Mouse (Mus musculus): ENCODE results near the gene Clec2i. TPM values are rescaled to one million over a fixed set of nuclear protein-coding genes. Genes with fewer than 3 reads are reported as not detected.
"Not testable (repeated sequence)": the region's sequence is repeated elsewhere in the genome, so short reads cannot be mapped to it uniquely, and the experiment has no call there.

Clec2i gene
- polyA plus RNA-seq, 1 experiment from 2014 or later = 0.15 TPM

- 0 out of 2 replicates have a peak, but pooled peaks cover 2% of the 10 kb centered on the region for H3K27me3 ChIP-seq
- 88% methylated on average over 2 of the region's 2 CpGs for WGBS
- H3K9ac ChIP-seq = no peak overlapping the region
- H3K4me1 ChIP-seq = 0 out of 2 replicates have a peak, but pooled peaks cover 4% of the 10 kb centered on the region
- H3K27ac ChIP-seq = no peak overlapping the region
- H3K4me3 ChIP-seq = no peak overlapping the region
- H3K9me3 ChIP-seq = no peaks in the 10 kb centered on the region
- H3K36me3 ChIP-seq = no peaks in the 10 kb centered on the region
- no peak overlapping the region for H3K4me2 ChIP-seq (replicated peaks)
- ATAC-seq (ENCODE audit: low FRiP score, low read depth) = no peak
Observed at GRCm38 (mm10) chr6:128857976-128858375, 29.4 kb upstream of the Clec2i start.

GRCm38 (mm10) chr6:128868861-128869260 is 18.5 kb upstream of the Clec2i start:
- Histone ChIP-seq H3K36me3 (no peaks in the 10 kb centered on the region), H3K4me1 (no peaks in the 10 kb centered on the region), H3K4me2 (replicated peaks) (no peak overlapping the region), H3K9ac (no peak overlapping the region), H3K4me3 (no peak overlapping the region), H3K27me3 (no peaks in the 10 kb centered on the region), H3K9me3 (no peaks in the 10 kb centered on the region), H3K27ac (no peak overlapping the region)
- ATAC-seq (ENCODE audit: low FRiP score, low read depth) = no peak
- WGBS = 11% methylated on average over 3 of the region's 3 CpGs

- ATAC-seq (ENCODE audit: low FRiP score, low read depth) = no peak
- no peaks in the 10 kb centered on the region for H3K4me1 ChIP-seq
- H3K4me3 ChIP-seq = no peak overlapping the region
- H3K4me2 ChIP-seq (replicated peaks) = no peak overlapping the region
- WGBS = 89% methylated on average over 1 of the region's 1 CpGs
- no peaks in the 10 kb centered on the region for H3K36me3 ChIP-seq
- H3K9me3 ChIP-seq = peaks cover 4% of the 10 kb centered on the region; the same call in 1 of the 2 replicates
- H3K27me3 ChIP-seq = no peaks in the 10 kb centered on the region
- no peak overlapping the region for H3K9ac ChIP-seq
- no peak overlapping the region for H3K27ac ChIP-seq
Observed at GRCm38 (mm10) chr6:128871910-128872610, 15.3 kb upstream of the Clec2i start.

DNA sequence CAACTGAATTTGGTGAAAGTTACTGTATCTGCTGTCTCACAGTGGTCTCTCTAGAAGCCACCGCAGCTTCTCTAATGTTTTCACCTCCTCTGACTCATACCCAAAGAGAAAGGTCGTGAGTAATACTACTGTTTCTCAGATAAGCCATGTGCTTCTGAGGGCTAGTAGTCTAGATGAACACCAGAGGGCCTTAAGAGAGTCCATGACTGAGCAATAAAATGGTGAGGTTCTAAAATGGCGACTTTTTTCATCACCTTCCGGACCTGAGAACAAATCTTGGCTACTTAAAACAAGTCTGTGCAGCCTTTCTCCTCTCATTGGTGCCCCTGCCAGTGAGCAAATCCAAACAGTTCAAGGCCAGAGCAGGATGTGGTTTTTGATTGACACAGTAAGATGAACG is 1.4 kb downstream of the Clec2i start:
- 79% methylated on average over 5 of the region's 5 CpGs for WGBS
- no peak for ATAC-seq (ENCODE audit: low FRiP score, low read depth)
- Histone ChIP-seq H3K36me3 (no peaks in the 10 kb centered on the region), H3K9me3 (no peaks in the 10 kb centered on the region), H3K27ac (no peak overlapping the region), H3K4me2 (replicated peaks) (no peak overlapping the region), H3K9ac (no peak overlapping the region), H3K4me1 (no peaks in the 10 kb centered on the region), H3K27me3 (no peaks in the 10 kb centered on the region), H3K4me3 (no peak overlapping the region)

- Histone ChIP-seq H3K4me2 (replicated peaks) (no peak within 1 kb of the TSS), H3K9ac (no peak within 1 kb of the TSS), H3K4me1 (no peaks in the 10 kb centered on the region), H3K9me3 (no peaks in the 10 kb centered on the region), H3K36me3 (no peaks in the 10 kb centered on the region), H3K27me3 (no peaks in the 10 kb centered on the region), H3K27ac (no peak within 1 kb of the TSS), H3K4me3 (no peak within 1 kb of the TSS)
- WGBS = 68% methylated on average over 2 of the region's 2 CpGs
- ATAC-seq (ENCODE audit: low FRiP score, low read depth) = no peak
Observed at GRCm38 (mm10) chr6:128890948-128891355, 3.6 kb downstream of the Clec2i start, which contains the start of gene BC035044. BC035044 (minus strand) TSS chr6:128891126.

DNA sequence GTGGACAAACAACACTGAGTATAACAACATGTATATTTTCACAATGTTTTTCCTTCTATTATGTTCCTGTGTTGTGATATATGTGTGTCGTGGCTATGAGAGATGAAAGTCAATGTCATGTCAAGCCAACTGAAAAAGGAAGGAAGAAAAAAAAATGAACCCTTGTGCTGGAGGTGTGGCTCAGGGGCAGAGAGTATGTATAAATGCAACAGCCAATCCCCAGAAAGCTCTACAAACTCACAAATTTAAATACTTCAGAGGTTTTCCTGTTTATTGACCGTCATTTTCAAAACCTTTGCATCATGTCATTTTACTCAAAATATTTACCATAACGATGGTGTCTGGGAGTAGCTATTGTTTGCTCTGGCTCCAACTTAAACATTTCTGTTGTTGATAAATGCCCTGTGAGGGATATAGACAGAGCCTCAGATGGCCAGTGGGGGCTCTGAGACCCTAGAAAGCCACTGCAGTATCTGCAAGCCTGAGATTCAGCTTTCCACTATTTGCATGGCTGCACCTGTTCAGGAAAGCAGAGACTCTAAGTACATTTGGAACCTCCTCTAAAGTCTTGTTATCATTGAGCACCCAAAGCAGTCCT is 8.1 kb downstream of the Clec2i start:
- H3K36me3 ChIP-seq = no peaks in the 10 kb centered on the region
- no peak overlapping the region for H3K4me3 ChIP-seq
- no peak for ATAC-seq (ENCODE audit: low FRiP score, low read depth)
- H3K27ac ChIP-seq = no peak overlapping the region
- H3K27me3 ChIP-seq = no peaks in the 10 kb centered on the region
- H3K4me1 ChIP-seq = no peaks in the 10 kb centered on the region
- no peaks in the 10 kb centered on the region for H3K9me3 ChIP-seq
- no peak overlapping the region for H3K9ac ChIP-seq
- 89% methylated on average over 3 of the region's 3 CpGs for WGBS
- no peak overlapping the region for H3K4me2 ChIP-seq (replicated peaks)

GRCm38 (mm10) chr6:128900044-128900443 is 12.7 kb downstream of the Clec2i start:
- H3K9me3 ChIP-seq = no peaks in the 10 kb centered on the region
- 74% methylated on average over 2 of the region's 2 CpGs for WGBS
- H3K4me3 ChIP-seq = no peak overlapping the region
- H3K27me3 ChIP-seq = no peaks in the 10 kb centered on the region
- no peak overlapping the region for H3K9ac ChIP-seq
- no peak overlapping the region for H3K4me2 ChIP-seq (replicated peaks)
- H3K36me3 ChIP-seq = no peaks in the 10 kb centered on the region
- no peak for ATAC-seq (ENCODE audit: low FRiP score, low read depth)
- no peak overlapping the region for H3K27ac ChIP-seq
- no peaks in the 10 kb centered on the region for H3K4me1 ChIP-seq

GRCm38 (mm10) chr6:128900796-128901552 is 13.6 kb downstream of the Clec2i start:
- WGBS = 78% methylated on average over 6 of the region's 6 CpGs
- H3K36me3 ChIP-seq; H3K4me2 ChIP-seq (replicated peaks); H3K27ac ChIP-seq; ATAC-seq (ENCODE audit: low FRiP score, low read depth); H3K4me3 ChIP-seq; H3K27me3 ChIP-seq; H3K4me1 ChIP-seq; H3K9ac ChIP-seq; H3K9me3 ChIP-seq: not testable (repeated sequence)

DNA sequence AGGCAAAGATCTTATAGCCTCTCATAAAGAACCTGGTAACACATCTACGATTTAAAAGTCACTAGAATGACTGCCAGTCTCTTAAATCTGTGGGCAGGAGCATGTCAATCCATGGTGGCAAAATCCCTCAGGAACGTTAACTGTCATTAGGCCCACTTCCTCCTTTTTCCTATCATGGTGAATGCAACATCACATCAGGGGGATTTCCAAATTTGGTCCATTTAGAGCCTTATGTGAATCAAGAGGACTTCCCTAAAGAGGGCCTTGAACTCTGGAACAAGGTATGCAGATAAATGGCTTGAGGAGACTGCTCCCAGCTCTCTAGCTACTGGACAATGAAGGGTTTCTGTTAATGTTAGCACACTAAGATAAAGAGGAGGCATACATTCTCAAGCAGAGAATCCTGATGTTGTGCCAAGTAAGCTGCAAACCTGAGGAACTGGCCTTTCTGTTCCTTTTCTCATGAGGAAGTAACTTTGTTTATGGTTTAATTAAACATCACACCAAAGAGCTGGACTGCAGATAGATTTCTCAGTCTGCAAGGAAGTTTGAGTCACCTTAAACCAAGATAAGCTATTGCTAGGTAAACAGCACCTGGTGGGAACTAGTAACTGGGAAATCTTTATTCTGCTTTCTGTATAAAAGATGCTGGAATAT is 26.3 kb downstream of the Clec2i start:
- H3K27me3 ChIP-seq = no peaks in the 10 kb centered on the region
- no peak overlapping the region for H3K4me2 ChIP-seq (replicated peaks)
- no peaks in the 10 kb centered on the region for H3K36me3 ChIP-seq
- ATAC-seq (ENCODE audit: low FRiP score, low read depth) = no peak
- no peak overlapping the region for H3K27ac ChIP-seq
- H3K9ac ChIP-seq = no peak overlapping the region
- H3K9me3 ChIP-seq = no peaks in the 10 kb centered on the region
- no peak overlapping the region for H3K4me3 ChIP-seq
- no peaks in the 10 kb centered on the region for H3K4me1 ChIP-seq
- WGBS = 82% methylated on average over 2 of the region's 2 CpGs

GRCm38 (mm10) chr6:128917322-128917721 is 29.9 kb downstream of the Clec2i start:
- Histone ChIP-seq H3K4me2 (replicated peaks) (no peak overlapping the region), H3K36me3 (no peaks in the 10 kb centered on the region), H3K4me3 (no peak overlapping the region), H3K27ac (no peak overlapping the region), H3K9me3 (no peaks in the 10 kb centered on the region), H3K4me1 (no peaks in the 10 kb centered on the region), H3K9ac (no peak overlapping the region), H3K27me3 (no peaks in the 10 kb centered on the region)
- no peak for ATAC-seq (ENCODE audit: low FRiP score, low read depth)
- 86% methylated on average over 2 of the region's 2 CpGs for WGBS

GRCm38 (mm10) chr6:128933050-128933449 is 45.7 kb downstream of the Clec2i start:
- 65% methylated on average over 2 of the region's 2 CpGs for WGBS
- H3K9me3 ChIP-seq = no peaks in the 10 kb centered on the region
- no peaks in the 10 kb centered on the region for H3K27me3 ChIP-seq
- H3K4me3 ChIP-seq = no peak overlapping the region
- no peak overlapping the region for H3K4me2 ChIP-seq (replicated peaks)
- no peaks in the 10 kb centered on the region for H3K36me3 ChIP-seq
- no peak overlapping the region for H3K9ac ChIP-seq
- H3K27ac ChIP-seq = no peak overlapping the region
- H3K4me1 ChIP-seq = peaks cover 5% of the 10 kb centered on the region
- ATAC-seq (ENCODE audit: low FRiP score, low read depth) = no peak; the same call in 1 of the 2 replicates

- WGBS = 93% methylated on average over 4 of the region's 4 CpGs
- H3K9me3 ChIP-seq, H3K27ac ChIP-seq: not testable (repeated sequence)
Observed at GRCm38 (mm10) chr6:128934081-128934480, 46.7 kb downstream of the Clec2i start, which contains the start of gene Clec2g. Clec2g (plus strand) TSS chr6:128934381.

More at GRCm38 (mm10) chr6:128934081-128934480, 46.7 kb downstream of the Clec2i start, which contains the start of gene Clec2g:
- not testable (repeated sequence) for H3K4me3 ChIP-seq; H3K36me3 ChIP-seq; H3K27me3 ChIP-seq; H3K4me2 ChIP-seq (replicated peaks); ATAC-seq (ENCODE audit: low FRiP score, low read depth); H3K4me1 ChIP-seq; H3K9ac ChIP-seq

All from limb, embryonic 13.5 days (tissue).